Mouse (Mus musculus) C3H10T1/2 (cell line): ENCODE measurements around the gene Arl6. TPM values are rescaled to one million over a fixed set of nuclear protein-coding genes. Genes with fewer than 3 reads are reported as not detected.

ENCODE experiments used
- polyA plus RNA-seq, 2 experiments: library from polyadenylated mRNA; unstranded; fragments of >200 nt; fragmentation: generic; extraction: Trizol; gene quantifications; one replicate each; pipeline ENCODE4 v1.2.1; 2012; ENCODE audit warnings: missing spikeins in 2 of 2

Arl6 gene
- polyA plus RNA-seq = 1 to 10 TPM in 1 of 2 experiments, under 1 TPM in 1; 0.63 to 4.5 TPM

GRCm38 (mm10) chr16:59639102-59639691 is at the start of gene Arl6:
Gene Arl6 (minus strand): TSS chr16:59639391.

DNA sequence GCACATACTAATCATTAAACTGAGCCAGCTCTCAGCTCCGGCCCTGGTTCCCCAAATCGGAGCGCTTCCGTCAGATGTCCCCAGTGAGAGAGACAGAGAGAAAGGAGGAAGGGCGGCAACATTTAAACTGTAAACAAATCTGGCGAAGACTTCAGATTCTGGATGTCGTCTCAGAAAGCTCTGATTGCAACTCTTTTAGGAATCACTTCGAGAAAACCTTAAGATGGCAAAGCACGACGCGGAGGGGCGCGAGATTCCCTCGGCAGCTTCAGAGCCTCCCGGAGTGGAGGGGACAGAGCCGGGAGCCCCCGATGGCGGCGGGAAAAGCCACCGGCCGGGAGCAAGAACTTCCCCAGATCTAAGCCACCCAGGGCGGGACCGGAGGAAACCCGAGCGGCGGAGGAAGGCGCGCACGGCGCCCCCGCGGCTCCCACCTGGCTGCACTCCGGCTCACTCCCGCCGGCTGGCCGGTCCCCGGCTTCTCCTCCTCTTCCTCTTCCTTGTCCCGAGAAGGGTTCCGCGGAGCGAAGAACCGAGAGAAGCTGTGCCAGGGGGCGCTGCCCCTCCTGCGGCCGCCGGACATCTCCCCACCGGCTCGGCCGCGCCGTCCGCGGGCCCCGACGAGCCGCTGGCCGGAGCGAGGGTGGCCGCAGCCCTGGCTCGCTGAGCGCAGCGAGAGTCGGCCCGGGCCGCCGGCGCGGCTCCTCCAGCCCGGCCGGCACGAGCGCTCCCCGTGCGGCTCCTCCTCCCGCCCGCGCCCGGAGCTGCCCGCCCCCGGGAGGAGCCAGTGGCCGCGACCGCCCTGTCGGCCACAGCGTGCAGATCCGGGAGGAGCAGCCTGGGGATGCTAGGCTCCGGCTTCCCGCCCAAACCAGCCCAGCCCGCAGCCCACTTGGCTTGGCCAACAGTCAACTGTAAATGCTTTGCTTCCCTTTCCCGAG is 38.6 kb downstream of the Arl6 start, which contains the start of gene Crybg3:
TSS of gene Crybg3 (minus strand) at position 669 of the 941 bp plus-strand sequence.

Other genes starting within 250 kb of the Arl6 start
- not detected for gene Gabrr3, start 232.1 kb downstream of the Arl6 start, polyA plus RNA-seq
- gene Riox2, start 167.6 kb downstream of the Arl6 start, polyA plus RNA-seq = 1 to 10 TPM; 4.4 to 7.5 TPM
- gene Crybg3, start 38.4 kb downstream of the Arl6 start, polyA plus RNA-seq = 1 to 10 TPM in 1 of 2 experiments, under 1 TPM in 1; 0.27 to 1.4 TPM